In genomic region chr4:43693806-43694241, GRCm38 (mm10) we compare ENCODE assay signal across 14 mouse cellular contexts. TPM values are rescaled to one million over a fixed set of nuclear protein-coding genes. Genes with fewer than 3 reads are reported as not detected.
DNase-seq lines count a peak whose midpoint lies in the region; ATAC-seq lines count a peak whose summit lies in the region.
"Had no signal": no experiment of that assay in that cellular context is flagged by ENCODE, and none has a peak within 500 bp of the region (broad histone marks: within the 10 kb centered on the region; RNA-seq: fewer than 3 reads in every experiment).

No protein-coding gene starts in this region.

- H3K27me3 ChIP-seq in heart, embryonic 12.5 days (replicated peaks), result peaks cover 18% of the 10 kb centered on the region; the same call in 1 of the 2 replicates
- H3K27me3 ChIP-seq: embryonic facial prominence, embryonic 15.5 days; neural tube, embryonic 12.5 days had no signal

- H3K36me3 ChIP-seq in heart, embryonic 12.5 days, result peaks cover 6% of the 10 kb centered on the region

- H3K4me3 ChIP-seq in heart, embryonic 12.5 days, result no peak overlapping the region
- H3K4me3 ChIP-seq: embryonic facial prominence, embryonic 15.5 days; neural tube, embryonic 12.5 days had no signal

- WGBS in heart, embryonic 12.5 days, result 47% methylated on average over 5 of the region's 5 CpGs

- intact Hi-C loops in gastrocnemius, postnatal 36 days (cut with DNase I), result no loop called here

- H3K4me2 ChIP-seq in heart, embryonic 12.5 days, result no peak overlapping the region
- H3K4me2 ChIP-seq: embryonic facial prominence, embryonic 15.5 days; neural tube, embryonic 12.5 days had no signal

- peak overlapping the region; percentile 30 for H3K27ac ChIP-seq in heart, embryonic 12.5 days (ENCODE audit: poor library complexity, severe bottlenecking)
- H3K27ac ChIP-seq: embryonic facial prominence, embryonic 15.5 days; neural tube, embryonic 12.5 days had no signal

- peak; percentile 24; the same call in 1 of the 2 replicates for ATAC-seq in heart, embryonic 12.5 days (ENCODE audit: insufficient number of reproducible peaks, low FRiP score)
- ATAC-seq: CD4-positive, CD25-positive, alpha-beta regulatory T cell, adult 4 months; hindbrain, embryonic 16.5 days had no signal

- no peak overlapping the region for H3K9ac ChIP-seq in heart, embryonic 12.5 days
- H3K9ac ChIP-seq: embryonic facial prominence, embryonic 15.5 days; neural tube, embryonic 12.5 days had no signal

- peaks cover 35% of the 10 kb centered on the region for H3K4me1 ChIP-seq in heart, embryonic 12.5 days (replicated peaks)
- H3K4me1 ChIP-seq: neural tube, embryonic 12.5 days had no signal

- peak; percentile 33 for DNase-seq in gastrocnemius, adult 18-20 months (ENCODE audit: low spot score)
- DNase-seq in gastrocnemius, postnatal 36 days, result no peak
- DNase-seq in Muller cell, postnatal 12 days (ENCODE audit: inconsistent ontology term), result peak; percentile 58
- peak; percentile 59 for DNase-seq in lung, postnatal 25 days (ENCODE audit: low spot score)
- DNase-seq in c-Kit-positive CD71-positive TER-119-positive erythroid progenitor cells, embryonic 14.5 days (ENCODE audit: low spot score), result no peak
- no peak for DNase-seq in frontal cortex, postnatal 14 days (ENCODE audit: low spot score in 2 of 2)
- no peak for DNase-seq in frontal cortex, postnatal 10 days (ENCODE audit: low spot score in 2 of 2)
- DNase-seq: left cerebral cortex, postnatal 4 days had no signal

- H3K9me3 ChIP-seq in heart, embryonic 12.5 days (replicated peaks), result no peaks in the 10 kb centered on the region
- H3K9me3 ChIP-seq: embryonic facial prominence, embryonic 15.5 days; neural tube, embryonic 12.5 days had no signal

RNA-seq across cellular contexts. Expression of gene Olfr70, which starts 6.8 kb away (rescaled TPM):
- not detected for total RNA-seq in gastrocnemius, adult 18-20 months (2021)
- not detected for total RNA-seq in gastrocnemius, postnatal 36 days (2021)
- not detected in 2 replicates for polyA plus RNA-seq in heart, embryonic 12.5 days (2016; fragmentation: Nextera tagmentation; extraction: Ambion mirVana)
- total RNA-seq: left cerebral cortex, postnatal 4 days had no signal
- polyA plus RNA-seq: brain, embryonic 14.5 days; CD4-positive, CD25-positive, alpha-beta regulatory T cell, adult 4 months; embryonic facial prominence, embryonic 15.5 days; neural tube, embryonic 12.5 days had no signal

RNA-seq across cellular contexts. Expression of gene Olfr71, which starts 16.2 kb away (rescaled TPM):
- total RNA-seq in gastrocnemius, adult 18-20 months (2021), result not detected
- total RNA-seq in gastrocnemius, postnatal 36 days (2021), result not detected
- not detected in 2 replicates for polyA plus RNA-seq in heart, embryonic 12.5 days (2016; fragmentation: Nextera tagmentation; extraction: Ambion mirVana)
- total RNA-seq: left cerebral cortex, postnatal 4 days had no signal
- polyA plus RNA-seq: brain, embryonic 14.5 days; CD4-positive, CD25-positive, alpha-beta regulatory T cell, adult 4 months; embryonic facial prominence, embryonic 15.5 days; neural tube, embryonic 12.5 days had no signal

RNA-seq across cellular contexts. Expression of gene Fam221b, which starts 24.9 kb away (rescaled TPM):
- under 1 TPM; 0.09 to 0.16 TPM for total RNA-seq in gastrocnemius, adult 18-20 months (2021)
- total RNA-seq in gastrocnemius, postnatal 36 days (2021), result under 1 TPM; 0.17 to 0.18 TPM
- 3.8 and 3.9 TPM in 2 replicates for polyA plus RNA-seq in heart, embryonic 12.5 days (2016; fragmentation: Nextera tagmentation; extraction: Ambion mirVana)

RNA-seq across cellular contexts. Expression of gene Tmem8b, which starts 25.1 kb away (rescaled TPM):
- 10 to 100 TPM; 10.9 to 12.7 TPM for total RNA-seq in gastrocnemius, adult 18-20 months (2021)
- total RNA-seq in gastrocnemius, postnatal 36 days (2021), result 1 to 10 TPM; 8.9 to 9.7 TPM
- 5.1 and 5.6 TPM in 2 replicates for polyA plus RNA-seq in heart, embryonic 12.5 days (2016; fragmentation: Nextera tagmentation; extraction: Ambion mirVana)

RNA-seq across cellular contexts. Expression of gene Hrct1, which starts 33.2 kb away (rescaled TPM):
- total RNA-seq in gastrocnemius, adult 18-20 months (2021), result 1 to 10 TPM; 1.7 to 2.5 TPM
- total RNA-seq in gastrocnemius, postnatal 36 days (2021), result 1 to 10 TPM; 1.2 to 2.0 TPM
- 0.96 and 1.0 TPM in 2 replicates for polyA plus RNA-seq in heart, embryonic 12.5 days (2016; fragmentation: Nextera tagmentation; extraction: Ambion mirVana)
- polyA plus RNA-seq: CD4-positive, CD25-positive, alpha-beta regulatory T cell, adult 4 months had no signal

Comparison
In these comparisons a context has a peak if more than half of its experiments do, and no peak if none do; other contexts are left out.
1. DNase-seq: peak in gastrocnemius, adult 18-20 months (single experiment), Muller cell, postnatal 12 days (single experiment) and lung, postnatal 25 days (single experiment); none in gastrocnemius, postnatal 36 days (0 of 2), c-Kit-positive CD71-positive TER-119-positive erythroid progenitor cells, embryonic 14.5 days (single experiment), frontal cortex, postnatal 14 days (0 of 2) and frontal cortex, postnatal 10 days (0 of 2).